In genomic region chr9:61370889-61371754, GRCm38 (mm10) we compare ENCODE assay signal across 8 mouse cellular contexts. TPM values are rescaled to one million over a fixed set of nuclear protein-coding genes. Genes with fewer than 3 reads are reported as not detected.
DNase-seq lines count a peak whose midpoint lies in the region; ATAC-seq and TF ChIP-seq lines count a peak whose summit lies in the region.

No protein-coding gene starts in this region.

- TF ChIP-seq CTCF in spleen, adult 2 months (IDR thresholded peaks at IDR 0.05; ENCODE audit: extremely low read depth, insufficient read depth, insufficient read length, insufficient replicate concordance), result no peak

- peak overlapping the region; percentile 96 for H3K27ac ChIP-seq in limb, embryonic 13.5 days
- peak overlapping the region; percentile 92 for H3K27ac ChIP-seq in midbrain, embryonic 14.5 days (replicated peaks; ENCODE audit: low read depth, low read length)
- H3K27ac ChIP-seq in spleen, adult 2 months (ENCODE audit: insufficient read depth, low read length), result peak overlapping the region; percentile 83

- peak overlapping the region; percentile 83 for H3K9ac ChIP-seq in limb, embryonic 13.5 days
- H3K9ac ChIP-seq in midbrain, embryonic 14.5 days (replicated peaks; ENCODE audit: low read length), result peak overlapping the region; percentile 59

- no peak for TF ChIP-seq POLR2A in spleen, adult 2 months (IDR thresholded peaks at IDR 0.05; ENCODE audit: low read depth, low read length)

- ATAC-seq in CD4-positive, CD25-positive, alpha-beta regulatory T cell, adult 4 months, result no peak
- peak; percentile 11 for ATAC-seq in granulocyte monocyte progenitor cell, adult 5-6 weeks (replicated peaks; ENCODE audit: poor library complexity, severe bottlenecking)
- peak; percentile 6; the same call in 1 of the 2 replicates for ATAC-seq in limb, embryonic 13.5 days (ENCODE audit: low FRiP score, low read depth)
- ATAC-seq in midbrain, embryonic 14.5 days (ENCODE audit: low FRiP score, low TSS enrichment), result peak; percentile 28

- H3K4me2 ChIP-seq in limb, embryonic 13.5 days (replicated peaks), result peak overlapping the region; percentile 97
- H3K4me2 ChIP-seq in midbrain, embryonic 14.5 days (ENCODE audit: low read length), result peak overlapping the region; percentile 97

- H3K36me3 ChIP-seq in limb, embryonic 13.5 days, result peaks cover 6% of the 10 kb centered on the region
- H3K36me3 ChIP-seq in midbrain, embryonic 14.5 days (ENCODE audit: control insufficient read depth, insufficient read depth, low read length), result 0 out of 2 replicates have a peak, but pooled peaks cover 2% of the 10 kb centered on the region
- H3K36me3 ChIP-seq in spleen, adult 2 months (ENCODE audit: control insufficient read depth, insufficient read depth, low read length), result peaks cover 1% of the 10 kb centered on the region

- no peaks in the 10 kb centered on the region for H3K9me3 ChIP-seq in limb, embryonic 13.5 days
- no peaks in the 10 kb centered on the region for H3K9me3 ChIP-seq in midbrain, embryonic 14.5 days (ENCODE audit: control insufficient read depth, low read length)

- WGBS in limb, embryonic 13.5 days, result under 1% methylated on average over 66 of the region's 66 CpGs
- WGBS in midbrain, embryonic 14.5 days, result under 1% methylated on average over 66 of the region's 66 CpGs
- WGBS in spleen, adult 2 months, result under 1% methylated on average over 66 of the region's 66 CpGs

- DNase-seq in CD4-positive, CD25-positive, alpha-beta regulatory T cell, adult 2 months (ENCODE audit: low read depth, low spot score), result peak; percentile 63
- DNase-seq in embryo, embryonic 9.5 days (ENCODE audit: extremely low spot score), result peak; percentile 79
- peak; percentile 72 for DNase-seq in kidney, adult 11 months
- DNase-seq in midbrain, embryonic 14.5 days, result peak; percentile 77
- peak in 1 of 2 experiments; percentile 61 for DNase-seq in spleen, adult 2 months (ENCODE audit: low read depth in 1 of 2, low spot score in 2 of 2)

- peaks cover 5% of the 10 kb centered on the region for H3K27me3 ChIP-seq in limb, embryonic 13.5 days
- no peaks in the 10 kb centered on the region for H3K27me3 ChIP-seq in midbrain, embryonic 14.5 days (ENCODE audit: control insufficient read depth, insufficient read depth, low read length)
- H3K27me3 ChIP-seq in spleen, adult 2 months (ENCODE audit: control insufficient read depth, insufficient read depth, low read length), result peaks cover 3% of the 10 kb centered on the region

- peaks cover 58% of the 10 kb centered on the region for H3K4me1 ChIP-seq in limb, embryonic 13.5 days
- H3K4me1 ChIP-seq in midbrain, embryonic 14.5 days (ENCODE audit: control insufficient read depth, insufficient read depth, low read length), result peaks cover 44% of the 10 kb centered on the region
- peaks cover 21% of the 10 kb centered on the region for H3K4me1 ChIP-seq in spleen, adult 2 months (ENCODE audit: control insufficient read depth, insufficient read depth, insufficient read length)

- peak overlapping the region; percentile 96 for H3K4me3 ChIP-seq in limb, embryonic 13.5 days
- peak overlapping the region; percentile 98 for H3K4me3 ChIP-seq in midbrain, embryonic 14.5 days (replicated peaks; ENCODE audit: low read depth, low read length)
- peak overlapping the region; percentile 65 for H3K4me3 ChIP-seq in spleen, adult 2 months (ENCODE audit: extremely low read depth, insufficient read depth, insufficient read length)

RNA-seq across cellular contexts. Expression of gene Tle3, which starts 1.0 kb away (rescaled TPM):
- polyA plus RNA-seq in CD4-positive, CD25-positive, alpha-beta regulatory T cell, adult 4 months (2017; shearing (Covaris generic)), result 10 to 100 TPM; 19.6 to 23.7 TPM
- 83.8 and 91.4 TPM in 2 replicates for total RNA-seq in granulocyte monocyte progenitor cell, adult 5-6 weeks (2014; fragmentation: Nextera tagmentation)
- total RNA-seq in granulocyte monocyte progenitor cell, adult 5-6 weeks (2017), result 34.6 and 40.9 TPM in 2 replicates
- polyA plus RNA-seq in limb, embryonic 13.5 days (2015; fragmentation: Nextera tagmentation; extraction: Ambion mirVana), result 50.1 and 50.6 TPM in 2 replicates
- polyA plus RNA-seq in midbrain, embryonic 14.5 days (2014; fragmentation: Nextera tagmentation; extraction: Ambion mirVana), result 36.4 and 43.8 TPM in 2 replicates
- polyA plus RNA-seq in spleen, adult 2 months (2012; rRNA removed), result 85.4 and 104 TPM in 2 replicates
